Comparison of ENCODE assay signal across 10 mouse cellular contexts in the genomic region with DNA sequence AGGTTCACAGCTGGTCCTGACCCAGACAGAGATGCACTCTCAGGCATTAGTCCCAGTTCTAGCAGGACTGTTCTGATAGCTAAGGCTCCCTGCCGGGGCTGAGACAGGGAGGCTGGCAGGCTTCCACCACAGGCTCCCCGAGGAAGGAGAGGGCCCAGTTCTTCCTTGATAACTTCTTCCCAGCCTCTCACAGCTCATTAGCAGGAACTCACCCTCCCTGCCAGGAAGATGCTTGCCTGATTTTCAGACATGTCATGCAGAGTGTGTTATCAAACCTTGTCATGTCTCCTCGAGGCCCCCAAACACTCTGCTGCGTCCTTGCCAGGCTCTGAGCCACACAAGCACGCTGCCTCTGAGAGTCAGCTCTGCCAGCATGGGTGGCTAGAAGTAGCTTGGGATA. TPM values are rescaled to one million over a fixed set of nuclear protein-coding genes. Genes with fewer than 3 reads are reported as not detected.
A peak's percentile ranks its signal among the peaks of the same experiment; 100 is the strongest.
DNase-seq lines count a peak whose midpoint lies in the region; ATAC-seq and TF ChIP-seq lines count a peak whose summit lies in the region.
"Had no signal": no experiment of that assay in that cellular context is flagged by ENCODE, and none has a peak within 500 bp of the region (broad histone marks: within the 10 kb centered on the region; RNA-seq: fewer than 3 reads in every experiment).

No protein-coding gene starts in this region.

- 0 out of 2 replicates have a peak overlapping the region, but pooled peaks have one; percentile 0 for H3K27ac ChIP-seq in left cerebral cortex, adult 2 months
- no peak overlapping the region for H3K27ac ChIP-seq in liver, postnatal 0 days (ENCODE audit: low read depth)

- no peak for TF ChIP-seq CTCF in left cerebral cortex, adult 2 months (IDR thresholded peaks at IDR 0.05)
- no peak for TF ChIP-seq CTCF in liver, postnatal 0 days (IDR thresholded peaks at IDR 0.05; ENCODE audit: low read depth)

- peak; percentile 19; the same call in 1 of the 2 replicates for ATAC-seq in common myeloid progenitor, adult 5-6 weeks (replicated peaks; ENCODE audit: low read depth, poor library complexity, severe bottlenecking)
- no peak for ATAC-seq in liver, postnatal 0 days
- no peak for ATAC-seq in CD4-positive, CD25-positive, alpha-beta regulatory T cell, adult 4 months

- H3K27me3 ChIP-seq in liver, postnatal 0 days (ENCODE audit: insufficient read depth, low read length), result no peaks in the 10 kb centered on the region

- 31% methylated on average over 5 of the region's 5 CpGs for WGBS in liver, postnatal 0 days (ENCODE audit: insufficient replicate concordance)

- no peak overlapping the region for H3K4me3 ChIP-seq in left cerebral cortex, adult 2 months
- H3K4me3 ChIP-seq in liver, postnatal 0 days (ENCODE audit: low read depth, low read length), result no peak overlapping the region

- no peak overlapping the region for H3K4me2 ChIP-seq in liver, postnatal 0 days (ENCODE audit: low read depth, low read length)

- H3K4me1 ChIP-seq in liver, postnatal 0 days (ENCODE audit: insufficient read depth), result peaks cover 26% of the 10 kb centered on the region

- no peak for TF ChIP-seq EP300 in liver, postnatal 0 days (IDR thresholded peaks at IDR 0.05; ENCODE audit: low read depth)

- no peak for DNase-seq in left cerebral cortex, adult 2 months (ENCODE audit: extremely low spot score in 1 of 2, low spot score in 2 of 2)
- DNase-seq in left cerebral cortex, postnatal 36 days (ENCODE audit: low spot score in 2 of 2), result no peak
- peak; percentile 64 to 72 for DNase-seq in heart, adult 18-20 months
- peak; percentile 28 for DNase-seq in liver, postnatal 0 days
- DNase-seq in spleen, adult 12 weeks (ENCODE audit: low spot score), result no peak
- DNase-seq in layer of hippocampus, adult 11-12 months (ENCODE audit: low spot score), result no peak
- DNase-seq: cerebellum, adult 11-12 months had no signal

- H3K9ac ChIP-seq in liver, postnatal 0 days (replicated peaks), result no peak overlapping the region

- intact Hi-C loops in left cerebral cortex, adult 2 months (cut with DNase I), result no loop called here
- intact Hi-C loops in left cerebral cortex, postnatal 36 days (cut with DNase I), result loop anchor here (10.0 kb wide), 1 partner anchor 1181 kb away; no protein-coding TSS in a partner anchor

- H3K9me3 ChIP-seq in liver, postnatal 0 days (ENCODE audit: low read length), result no peaks in the 10 kb centered on the region

- H3K36me3 ChIP-seq in liver, postnatal 0 days (replicated peaks; ENCODE audit: insufficient read depth, low read length), result no peaks in the 10 kb centered on the region
- H3K36me3 ChIP-seq: G1E had no signal

RNA-seq across cellular contexts. Expression of a gene that starts 54.1 kb away (rescaled TPM):
- 10 to 100 TPM; 22.2 to 23.2 TPM for total RNA-seq in left cerebral cortex, adult 2 months (2021)
- total RNA-seq in left cerebral cortex, postnatal 36 days (2021), result 10 to 100 TPM; 19.6 to 21.2 TPM
- total RNA-seq in common myeloid progenitor, adult 5-6 weeks (2017), result 6.5 and 9.7 TPM in 2 replicates
- 10 to 100 TPM; 16.8 to 17.0 TPM for total RNA-seq in heart, adult 18-20 months (2021)
- 2.8 TPM in 2 replicates for polyA plus RNA-seq in liver, postnatal 0 days (2015; fragmentation: Nextera tagmentation; extraction: Ambion mirVana)
- polyA plus RNA-seq in CD4-positive, CD25-positive, alpha-beta regulatory T cell, adult 4 months (2017; shearing (Covaris generic)), result 1 to 10 TPM in 1 of 2 experiments, under 1 TPM in 1; 0.19 to 1.9 TPM
- polyA plus RNA-seq: G1E had no signal

Comparison
In these comparisons a context has a peak if more than half of its experiments do, and no peak if none do; other contexts are left out.
1. DNase-seq: peak in heart, adult 18-20 months (2 of 2) and liver, postnatal 0 days (single experiment); none in left cerebral cortex, adult 2 months (0 of 2), left cerebral cortex, postnatal 36 days (0 of 2), spleen, adult 12 weeks (single experiment) and layer of hippocampus, adult 11-12 months (single experiment).